Mouse (Mus musculus): ENCODE measurements around the gene Tk1.

- TF ChIP-seq CTCF (IDR thresholded peaks at IDR 0.05; ENCODE audit: extremely low read depth, insufficient read depth, insufficient read length, insufficient replicate concordance), result no peak
- TF ChIP-seq POLR2A (IDR thresholded peaks at IDR 0.05; ENCODE audit: low read depth, low read length), result no peak
Measured at GRCm38 (mm10) chr11:117855360-117855759, 29.5 kb upstream of the Tk1 start.
